Mouse (Mus musculus) liver, embryonic 11.5 days (tissue): Measurements from ENCODE around the gene Abraxas1. TPM values are rescaled to one million over a fixed set of nuclear protein-coding genes. Genes with fewer than 3 reads are reported as not detected.

Source experiments
- ATAC-seq: fragments of 200-750 bp; cut with Nextera tagmentation; replicated peaks from 2 replicates; pipeline ENCODE4 v1.8.0; 2017; ENCODE audit warnings: moderate number of reproducible peaks, mild to moderate bottlenecking, moderate TSS enrichment, moderate library complexity; ENCODE audit not compliant: low FRiP score
- DNase-seq: peaks from one replicate; pipeline ENCODE4 v3.0.0-alpha.2; 2017; ENCODE audit warnings: low spot score
- H3K27ac ChIP-seq: fragments of 300-500 bp; sonication (generic); 2 replicates; pipeline ENCODE4 v1.5.1; 2014; ENCODE audit warnings: mild to moderate bottlenecking, low read depth, low read length, control low read depth
- H3K27me3 ChIP-seq: fragments of 300-500 bp; sonication (generic); replicated peaks from 2 replicates; pipeline ENCODE4 v1.6.1; 2014; ENCODE audit warnings: low read length, mixed read lengths; ENCODE audit not compliant: control insufficient read depth, insufficient read depth
- H3K36me3 ChIP-seq: fragments of 300-500 bp; sonication (generic); 2 replicates; pipeline ENCODE4 v1.6.1; 2014; ENCODE audit warnings: mild to moderate bottlenecking, low read length, moderate library complexity, mixed read lengths; ENCODE audit not compliant: control insufficient read depth, insufficient read depth
- H3K4me1 ChIP-seq: fragments of 300-500 bp; sonication (generic); replicated peaks from 2 replicates; pipeline ENCODE4 v1.6.1; 2014; ENCODE audit warnings: low read length, mixed read lengths; ENCODE audit not compliant: control insufficient read depth, insufficient read depth
- H3K4me2 ChIP-seq: fragments of 300-500 bp; sonication (generic); 2 replicates; pipeline ENCODE4 v1.6.1; 2014; ENCODE audit warnings: mild to moderate bottlenecking, control low read depth, moderate library complexity
- H3K4me3 ChIP-seq: fragments of 300-500 bp; sonication (generic); 2 replicates; pipeline ENCODE4 v1.5.1; 2014; ENCODE audit warnings: low read depth, low read length, control low read depth
- H3K9ac ChIP-seq: fragments of 300-500 bp; sonication (generic); 2 replicates; pipeline ENCODE4 v1.6.1; 2014; ENCODE audit warnings: low read depth, low read length, control low read depth
- H3K9me3 ChIP-seq: fragments of 300-500 bp; sonication (generic); 2 replicates; pipeline ENCODE4 v1.6.1; 2016; ENCODE audit warnings: low read length, inconsistent platforms, mixed read lengths; ENCODE audit not compliant: control insufficient read depth
- WGBS: fragments of 180-500 bp; shearing (Covaris S2); extraction: QIAGEN DNeasy Blood & Tissue Kit; methylation state at CpG from one replicate; pipeline ENCODE4 v1.1.7; 2014; 5-methylcytosine and 5-hydroxymethylcytosine counted together
- polyA plus RNA-seq: library from polyadenylated mRNA; unstranded; fragments of >200 nt; fragmentation: Nextera tagmentation; extraction: Ambion mirVana; gene quantifications from 2 replicates; pipeline ENCODE4 v1.2.1, GENCODE M21; 2014

Abraxas1 gene
- polyA plus RNA-seq = 36.8 and 37.4 TPM in 2 replicates

- ATAC-seq = peak; percentile 96
- H3K9ac ChIP-seq = peak within 1 kb of the TSS; percentile 99
- peak; percentile 88 for DNase-seq
- peak within 1 kb of the TSS; percentile 91 for H3K27ac ChIP-seq
- peak within 1 kb of the TSS; percentile 91 for H3K4me3 ChIP-seq
- H3K36me3 ChIP-seq = peaks cover 5% of the 10 kb centered on the region
- under 1% methylated on average over 62 of the region's 63 CpGs for WGBS
- H3K4me1 ChIP-seq = peaks cover 7% of the 10 kb centered on the region; the same call in 1 of the 2 replicates
- H3K9me3 ChIP-seq = no peaks in the 10 kb centered on the region
- H3K4me2 ChIP-seq = peak within 1 kb of the TSS; percentile 80
- no peaks in the 10 kb centered on the region for H3K27me3 ChIP-seq
Measured at GRCm38 (mm10) chr5:100820483-100821184, at the start of gene Abraxas1. Gene Abraxas1 (minus strand): TSS chr5:100820965.

DNA sequence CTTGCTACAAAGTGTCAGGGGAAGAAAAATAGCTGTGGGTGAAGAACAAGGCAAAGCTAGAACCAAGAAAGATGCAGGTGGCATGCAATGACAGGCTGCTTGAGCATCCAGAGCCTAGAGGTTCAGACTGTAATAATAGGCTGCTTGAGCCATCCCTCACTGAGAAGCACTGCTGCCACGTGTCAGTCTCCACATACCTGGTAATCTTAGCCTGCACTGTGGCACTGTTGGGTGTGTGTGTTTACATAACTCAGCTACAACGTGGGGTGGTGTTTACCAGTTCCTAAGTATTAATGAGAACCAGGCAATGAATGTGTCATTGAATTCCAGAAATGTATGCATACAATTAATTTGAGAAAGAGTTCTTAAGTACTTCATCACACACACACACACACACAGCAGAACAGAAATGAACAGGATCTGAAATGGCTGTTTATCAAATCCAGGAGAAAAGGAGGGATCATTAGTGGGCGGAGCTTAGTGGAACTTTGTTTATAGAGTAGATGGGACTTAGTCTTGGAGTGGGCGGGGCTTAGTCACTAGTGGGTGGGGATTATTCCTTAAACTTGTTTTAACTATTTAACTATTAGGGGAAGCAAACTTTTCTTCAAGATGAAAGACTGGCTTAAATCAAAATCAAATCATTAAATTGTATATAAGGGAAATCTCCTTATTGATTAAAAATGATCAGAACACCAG lies 48.6 kb upstream of the Abraxas1 start:
- H3K9ac ChIP-seq = no peak overlapping the region
- no peak overlapping the region for H3K4me2 ChIP-seq
- no peak for ATAC-seq
- no peaks in the 10 kb centered on the region for H3K9me3 ChIP-seq
- 60% methylated on average over 4 of the region's 4 CpGs for WGBS
- H3K27me3 ChIP-seq = no peaks in the 10 kb centered on the region
- no peaks in the 10 kb centered on the region for H3K36me3 ChIP-seq
- no peak for DNase-seq
- H3K4me3 ChIP-seq = no peak overlapping the region
- no peak overlapping the region for H3K27ac ChIP-seq
- H3K4me1 ChIP-seq = no peaks in the 10 kb centered on the region

DNA sequence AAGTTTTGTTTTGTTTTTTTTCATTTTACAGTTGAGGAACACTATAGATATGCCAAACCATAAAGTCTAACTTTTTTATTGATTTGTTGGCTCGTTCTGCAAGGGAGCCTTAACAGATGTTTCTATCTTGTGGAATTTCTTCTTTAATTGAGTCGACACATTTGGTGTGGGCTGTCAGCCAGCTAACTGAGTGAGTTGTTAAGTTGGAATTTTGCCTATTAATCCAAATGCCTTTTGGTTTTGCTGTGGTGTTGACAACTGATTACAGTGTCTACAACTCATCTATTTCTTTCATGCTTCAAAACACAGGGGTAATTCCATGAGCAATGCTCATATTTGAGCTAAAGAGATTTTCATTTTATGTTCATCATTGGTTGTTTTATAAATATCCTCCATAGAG lies 45.4 kb upstream of the Abraxas1 start:
- H3K27ac ChIP-seq = no peak overlapping the region
- no peak for ATAC-seq
- no peak overlapping the region for H3K4me2 ChIP-seq
- H3K27me3 ChIP-seq = no peaks in the 10 kb centered on the region
- no peak overlapping the region for H3K4me3 ChIP-seq
- 60% methylated on average over 2 of the region's 2 CpGs for WGBS
- H3K9ac ChIP-seq = no peak overlapping the region
- no peaks in the 10 kb centered on the region for H3K4me1 ChIP-seq
- H3K36me3 ChIP-seq = no peaks in the 10 kb centered on the region
- DNase-seq = no peak
- no peaks in the 10 kb centered on the region for H3K9me3 ChIP-seq

GRCm38 (mm10) chr5:100864438-100864837 lies 43.7 kb upstream of the Abraxas1 start:
- WGBS = 74% methylated on average over 6 of the region's 6 CpGs
- H3K4me2 ChIP-seq = no peak overlapping the region
- ATAC-seq (no peak), DNase-seq (no peak)
- H3K27me3 ChIP-seq = no peaks in the 10 kb centered on the region
- no peak overlapping the region for H3K4me3 ChIP-seq
- H3K36me3 ChIP-seq = no peaks in the 10 kb centered on the region
- no peak overlapping the region for H3K27ac ChIP-seq
- no peak overlapping the region for H3K9ac ChIP-seq
- H3K4me1 ChIP-seq = peaks cover 3% of the 10 kb centered on the region
- H3K9me3 ChIP-seq = no peaks in the 10 kb centered on the region

DNA sequence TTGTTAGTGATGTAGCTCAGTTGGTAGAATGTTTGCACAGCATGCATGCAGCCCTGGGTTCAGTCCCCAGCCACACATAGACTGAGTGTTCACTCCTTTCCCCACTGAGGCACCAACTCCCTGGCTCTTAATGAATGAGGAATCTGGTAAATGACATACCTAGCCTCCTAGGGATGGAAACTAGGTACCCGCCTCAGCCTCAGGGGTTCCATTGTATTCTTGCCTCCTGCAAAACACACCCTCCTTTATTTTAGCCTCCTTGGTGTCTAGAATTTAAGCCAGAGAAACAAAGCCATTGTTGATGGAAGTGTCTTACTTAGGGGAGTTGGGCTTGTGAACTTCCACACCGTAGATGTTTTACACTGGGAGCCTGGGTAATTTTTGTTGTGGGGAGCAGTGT lies 42.3 kb upstream of the Abraxas1 start:
- Histone ChIP-seq H3K9ac (no peak overlapping the region), H3K27ac (no peak overlapping the region), H3K4me3 (no peak overlapping the region), H3K4me1 (peaks cover 3% of the 10 kb centered on the region), H3K9me3 (no peaks in the 10 kb centered on the region), H3K4me2 (no peak overlapping the region), H3K27me3 (no peaks in the 10 kb centered on the region), H3K36me3 (no peaks in the 10 kb centered on the region)
- WGBS = 84% methylated on average over 2 of the region's 2 CpGs
- ATAC-seq (no peak), DNase-seq (no peak)

DNA sequence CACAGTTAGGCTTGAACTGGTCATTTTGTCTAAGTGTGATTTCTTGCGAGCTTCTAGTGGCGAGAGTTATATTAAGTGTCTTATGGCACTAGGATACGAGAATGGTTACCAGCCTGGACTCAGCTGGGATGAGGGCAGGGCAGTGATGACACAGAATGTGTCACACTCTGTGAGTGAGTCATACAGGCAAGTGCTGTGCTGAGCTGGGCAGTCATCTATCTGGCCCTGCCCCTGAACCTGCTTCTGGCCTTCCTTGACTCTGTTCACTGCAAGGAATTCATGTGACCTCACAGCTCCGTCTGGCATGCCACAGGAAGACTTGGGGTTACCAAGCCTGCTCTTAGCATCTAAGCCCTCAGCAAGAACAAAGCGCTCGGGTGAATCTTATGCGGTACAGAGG lies 41.0 kb upstream of the Abraxas1 start:
- DNase-seq (no peak), ATAC-seq (no peak)
- WGBS = 72% methylated on average over 7 of the region's 7 CpGs
- Histone ChIP-seq H3K4me2 (no peak overlapping the region), H3K27ac (no peak overlapping the region), H3K9me3 (no peaks in the 10 kb centered on the region), H3K36me3 (no peaks in the 10 kb centered on the region), H3K9ac (no peak overlapping the region), H3K4me1 (peaks cover 3% of the 10 kb centered on the region), H3K4me3 (no peak overlapping the region), H3K27me3 (no peaks in the 10 kb centered on the region)

- Histone ChIP-seq H3K4me1 (peaks cover 3% of the 10 kb centered on the region), H3K27me3 (no peaks in the 10 kb centered on the region), H3K9me3 (no peaks in the 10 kb centered on the region), H3K4me3 (no peak overlapping the region), H3K9ac (no peak overlapping the region), H3K36me3 (no peaks in the 10 kb centered on the region), H3K4me2 (no peak overlapping the region), H3K27ac (no peak overlapping the region)
- 40% methylated on average over 4 of the region's 4 CpGs for WGBS
- ATAC-seq (no peak), DNase-seq (no peak)
Measured at GRCm38 (mm10) chr5:100861140-100861539, 40.4 kb upstream of the Abraxas1 start.

GRCm38 (mm10) chr5:100860417-100861053 lies 39.8 kb upstream of the Abraxas1 start:
- DNase-seq = no peak
- no peak overlapping the region for H3K27ac ChIP-seq
- no peaks in the 10 kb centered on the region for H3K27me3 ChIP-seq
- no peak overlapping the region for H3K4me3 ChIP-seq
- H3K36me3 ChIP-seq = no peaks in the 10 kb centered on the region
- 64% methylated on average over 12 of the region's 12 CpGs for WGBS
- no peaks in the 10 kb centered on the region for H3K9me3 ChIP-seq
- H3K9ac ChIP-seq = no peak overlapping the region
- ATAC-seq = peak; percentile 31; the same call in 1 of the 2 replicates
- no peak overlapping the region for H3K4me2 ChIP-seq
- H3K4me1 ChIP-seq = peaks cover 3% of the 10 kb centered on the region
